10 mouse cellular contexts compared by ENCODE assay signal in genomic region chr13:35994067-35994466, GRCm38 (mm10). TPM values are rescaled to one million over a fixed set of nuclear protein-coding genes. Genes with fewer than 3 reads are reported as not detected.
DNase-seq lines count a peak whose midpoint lies in the region; ATAC-seq lines count a peak whose summit lies in the region.
"Had no signal": no experiment of that assay in that cellular context is flagged by ENCODE, and none has a peak within 500 bp of the region (broad histone marks: within the 10 kb centered on the region; RNA-seq: fewer than 3 reads in every experiment).

No protein-coding gene starts in this region.

- H3K36me3 ChIP-seq in forebrain, embryonic 13.5 days (ENCODE audit: poor library complexity, severe bottlenecking) = no peaks in the 10 kb centered on the region
- no peaks in the 10 kb centered on the region for H3K36me3 ChIP-seq in forebrain, embryonic 11.5 days (ENCODE audit: control insufficient read depth, insufficient read depth, low read length)
- no peaks in the 10 kb centered on the region for H3K36me3 ChIP-seq in heart, embryonic 10.5 days
- no peaks in the 10 kb centered on the region for H3K36me3 ChIP-seq in lung, embryonic 15.5 days

- ATAC-seq in forebrain, embryonic 13.5 days = peak; percentile 55
- ATAC-seq in forebrain, embryonic 11.5 days (replicated peaks; ENCODE audit: low FRiP score) = no peak
- ATAC-seq in lung, embryonic 15.5 days (ENCODE audit: borderline replicate concordance, extremely low read depth, low FRiP score, low TSS enrichment) = peak; percentile 95

- no peaks in the 10 kb centered on the region; the same call in 1 of the 2 replicates for H3K9me3 ChIP-seq in forebrain, embryonic 13.5 days (replicated peaks)
- no peaks in the 10 kb centered on the region for H3K9me3 ChIP-seq in forebrain, embryonic 11.5 days (ENCODE audit: control insufficient read depth, low read length)
- no peaks in the 10 kb centered on the region for H3K9me3 ChIP-seq in heart, embryonic 10.5 days
- no peaks in the 10 kb centered on the region for H3K9me3 ChIP-seq in lung, embryonic 15.5 days

- no peak overlapping the region for H3K4me2 ChIP-seq in forebrain, embryonic 13.5 days
- no peak overlapping the region for H3K4me2 ChIP-seq in forebrain, embryonic 11.5 days (ENCODE audit: low read depth, low read length, severe bottlenecking)
- no peak overlapping the region for H3K4me2 ChIP-seq in lung, embryonic 15.5 days

- no peaks in the 10 kb centered on the region for H3K27me3 ChIP-seq in forebrain, embryonic 13.5 days
- no peaks in the 10 kb centered on the region for H3K27me3 ChIP-seq in forebrain, embryonic 11.5 days (ENCODE audit: control insufficient read depth, insufficient read depth, low read length)
- no peaks in the 10 kb centered on the region for H3K27me3 ChIP-seq in heart, embryonic 10.5 days (ENCODE audit: insufficient read depth, poor library complexity, severe bottlenecking)
- no peaks in the 10 kb centered on the region for H3K27me3 ChIP-seq in lung, embryonic 15.5 days

- no peak overlapping the region for H3K9ac ChIP-seq in forebrain, embryonic 13.5 days
- H3K9ac ChIP-seq in forebrain, embryonic 11.5 days (ENCODE audit: low read length) = no peak overlapping the region
- H3K9ac ChIP-seq in lung, embryonic 15.5 days = no peak overlapping the region

- H3K27ac ChIP-seq in forebrain, embryonic 13.5 days = no peak overlapping the region
- H3K27ac ChIP-seq in forebrain, embryonic 11.5 days (ENCODE audit: low read depth, low read length) = no peak overlapping the region
- no peak overlapping the region for H3K27ac ChIP-seq in heart, embryonic 10.5 days
- H3K27ac ChIP-seq in lung, embryonic 15.5 days = peak overlapping the region; percentile 77

- 78% methylated on average over 8 of the region's 8 CpGs for WGBS in forebrain, embryonic 13.5 days
- 89% methylated on average over 8 of the region's 8 CpGs for WGBS in forebrain, embryonic 11.5 days
- WGBS in heart, embryonic 10.5 days = 69% methylated on average over 8 of the region's 8 CpGs
- WGBS in lung, embryonic 15.5 days = 33% methylated on average over 8 of the region's 8 CpGs

- no peak overlapping the region for H3K4me3 ChIP-seq in forebrain, embryonic 13.5 days
- H3K4me3 ChIP-seq in forebrain, embryonic 11.5 days (ENCODE audit: low read depth, low read length) = no peak overlapping the region
- no peak overlapping the region for H3K4me3 ChIP-seq in heart, embryonic 10.5 days
- H3K4me3 ChIP-seq in lung, embryonic 15.5 days = no peak overlapping the region

- peaks cover 24% of the 10 kb centered on the region; the same call in 1 of the 2 replicates for H3K4me1 ChIP-seq in forebrain, embryonic 13.5 days
- 0 out of 2 replicates have a peak, but pooled peaks cover 2% of the 10 kb centered on the region for H3K4me1 ChIP-seq in forebrain, embryonic 11.5 days (replicated peaks; ENCODE audit: control insufficient read depth, insufficient read depth, low read length)
- peaks cover 43% of the 10 kb centered on the region for H3K4me1 ChIP-seq in heart, embryonic 10.5 days
- peaks cover 33% of the 10 kb centered on the region for H3K4me1 ChIP-seq in lung, embryonic 15.5 days

- DNase-seq in forebrain, embryonic 11.5 days (ENCODE audit: low spot score) = no peak
- DNase-seq in cerebellum, postnatal 10 days = peak; percentile 61 to 64
- DNase-seq in heart, embryonic 10.5 days (ENCODE audit: low spot score) = peak; percentile 82
- peak; percentile 49 to 87 for DNase-seq in layer of hippocampus, adult 18-20 months (ENCODE audit: low spot score in 2 of 2)
- peak; percentile 29 for DNase-seq in urinary bladder, postnatal 10 days (ENCODE audit: low spot score)
- DNase-seq in thymus, postnatal 14 days = no peak

RNA-seq across cellular contexts. Expression of gene Ppp1r3g, which starts 35.4 kb away (rescaled TPM):
- polyA plus RNA-seq in forebrain, embryonic 13.5 days (2015; fragmentation: Nextera tagmentation; extraction: Ambion mirVana) = 1.7 and 1.8 TPM in 2 replicates
- 2.9 and 3.0 TPM in 2 replicates for polyA plus RNA-seq in forebrain, embryonic 11.5 days (2014; fragmentation: Nextera tagmentation; extraction: Ambion mirVana)
- 6.2 and 7.6 TPM in 2 replicates for polyA plus RNA-seq in heart, embryonic 10.5 days (2016; fragmentation: Nextera tagmentation; extraction: Ambion mirVana)
- total RNA-seq in layer of hippocampus, adult 18-20 months (2021) = 10 to 100 TPM; 15.1 to 18.3 TPM
- 0.69 and 1.4 TPM in 2 replicates for polyA plus RNA-seq in lung, embryonic 15.5 days (2015; fragmentation: Nextera tagmentation; extraction: Ambion mirVana)
- total RNA-seq: common myeloid progenitor, adult 5-6 weeks had no signal
- polyA plus RNA-seq: C2C12 had no signal

Comparison
In these comparisons a context has a peak if more than half of its experiments do, and no peak if none do; other contexts are left out.
1. DNase-seq: peak in cerebellum, postnatal 10 days (2 of 2), heart, embryonic 10.5 days (single experiment), layer of hippocampus, adult 18-20 months (2 of 2) and urinary bladder, postnatal 10 days (single experiment); none in forebrain, embryonic 11.5 days (single experiment) and thymus, postnatal 14 days (single experiment).